Mouse (Mus musculus) kidney, adult 2 months (tissue): ENCODE data around the gene Dph2. TPM values are rescaled to one million over a fixed set of nuclear protein-coding genes. Genes with fewer than 3 reads are reported as not detected.
A peak's percentile ranks its signal among the peaks of the same experiment; 100 is the strongest.

Experiments used
- DNase-seq: peaks from one replicate; pipeline ENCODE4 v3.0.0; 2021
- H3K27ac ChIP-seq: fragments of 200-500 bp; 2 replicates; pipeline ENCODE4 v1.5.1; 2012; ENCODE audit warnings: low read depth, low read length, control low read depth, inconsistent platforms; ENCODE audit not compliant: insufficient read depth
- H3K27me3 ChIP-seq: fragments of 200-500 bp; replicated peaks from 2 replicates; pipeline ENCODE4 v1.6.1; 2012; ENCODE audit warnings: mild to moderate bottlenecking, moderate library complexity, low read length, inconsistent platforms; ENCODE audit not compliant: control insufficient read depth, insufficient read depth
- H3K36me3 ChIP-seq: fragments of 200-500 bp; 2 replicates; pipeline ENCODE4 v1.6.1; 2012; ENCODE audit warnings: mild to moderate bottlenecking, moderate library complexity, low read length, inconsistent platforms; ENCODE audit not compliant: control insufficient read depth, insufficient read depth
- H3K4me1 ChIP-seq: fragments of 200-500 bp; 2 replicates; pipeline ENCODE4 v1.6.1; 2011; ENCODE audit warnings: low read length; ENCODE audit not compliant: control insufficient read depth, insufficient read depth
- H3K4me3 ChIP-seq: fragments of 200-500 bp; 2 replicates; pipeline ENCODE4 v1.5.1; 2011; ENCODE audit warnings: mild to moderate bottlenecking, low read depth, low read length, control low read depth; ENCODE audit not compliant: insufficient read depth
- CTCF ChIP-seq: fragments of 200-500 bp; conservative IDR thresholded peaks from 2 replicates; pipeline ENCODE4 v1.5.1; 2011; ENCODE audit warnings: low read depth, mild to moderate bottlenecking, control low read depth, low read length, moderate library complexity, mixed read lengths; ENCODE audit not compliant: insufficient read depth, insufficient read length
- POLR2A ChIP-seq: fragments of 200-500 bp; IDR thresholded peaks from one replicate; pipeline ENCODE4 v1.6.1; 2011; ENCODE audit warnings: low read depth, low read length, control low read depth
- WGBS: fragments of 180-500 bp; shearing (Covaris S2); methylation state at CpG from one replicate; pipeline ENCODE4 v1.1.7; 2018; 5-methylcytosine and 5-hydroxymethylcytosine counted together
- polyA plus RNA-seq: library from polyadenylated mRNA; depleted of rRNA; stranded (reverse); fragments of >200 nt; gene quantifications from 2 replicates; pipeline ENCODE4 v1.2.3, GENCODE M21; 2012

The Dph2 gene
- polyA plus RNA-seq, 1 experiment, result 9.4 TPM

GRCm38 (mm10) chr4:117926545-117927482 lies 35.0 kb upstream of the Dph2 start:
- peaks cover 5% of the 10 kb centered on the region; the same call in 1 of the 2 replicates for H3K4me1 ChIP-seq
- no peak for DNase-seq
- 18% methylated on average over 71 of the region's 71 CpGs for WGBS
- no peak overlapping the region for H3K27ac ChIP-seq
- no peaks in the 10 kb centered on the region for H3K36me3 ChIP-seq
- no peaks in the 10 kb centered on the region for H3K27me3 ChIP-seq
- H3K4me3 ChIP-seq, result peak overlapping the region; percentile 28
- TF ChIP-seq CTCF, result no peak
- TF ChIP-seq POLR2A, result no peak

GRCm38 (mm10) chr4:117924916-117925315 lies 33.1 kb upstream of the Dph2 start:
- DNase-seq, result no peak
- no peaks in the 10 kb centered on the region for H3K36me3 ChIP-seq
- H3K27ac ChIP-seq, result no peak overlapping the region
- TF ChIP-seq CTCF, result no peak
- TF ChIP-seq POLR2A, result no peak
- peaks cover 5% of the 10 kb centered on the region; the same call in 1 of the 2 replicates for H3K4me1 ChIP-seq
- no peaks in the 10 kb centered on the region for H3K27me3 ChIP-seq
- WGBS, result 64% methylated on average over 4 of the region's 6 CpGs
- no peak overlapping the region for H3K4me3 ChIP-seq

- 48% methylated on average over 2 of the region's 2 CpGs for WGBS
- Histone ChIP-seq H3K36me3 (no peaks in the 10 kb centered on the region), H3K27me3 (no peaks in the 10 kb centered on the region), H3K27ac (no peak overlapping the region), H3K4me3 (no peak overlapping the region), H3K4me1 (no peaks in the 10 kb centered on the region; the same call in 1 of the 2 replicates)
- no peak for DNase-seq
- TF ChIP-seq POLR2A (no peak), CTCF (no peak)
These were observed 31.6 kb upstream of the Dph2 start for GRCm38 (mm10) chr4:117923450-117923849.

- Histone ChIP-seq H3K4me3 (no peak overlapping the region), H3K4me1 (no peaks in the 10 kb centered on the region; the same call in 1 of the 2 replicates), H3K36me3 (no peaks in the 10 kb centered on the region), H3K27ac (no peak overlapping the region), H3K27me3 (no peaks in the 10 kb centered on the region)
- 89% methylated on average over 2 of the region's 2 CpGs for WGBS
- no peak for DNase-seq
- TF ChIP-seq POLR2A (no peak), CTCF (no peak)
These were observed 29.5 kb upstream of the Dph2 start for GRCm38 (mm10) chr4:117921358-117921757.

- no peak for DNase-seq
- H3K36me3 ChIP-seq, result no peaks in the 10 kb centered on the region
- 88% methylated on average over 5 of the region's 5 CpGs for WGBS
- H3K4me3 ChIP-seq, result no peak overlapping the region
- no peak overlapping the region for H3K27ac ChIP-seq
- TF ChIP-seq POLR2A (no peak), CTCF (no peak)
- H3K4me1 ChIP-seq, result peaks cover under 1% of the 10 kb centered on the region; the same call in 1 of the 2 replicates
- no peaks in the 10 kb centered on the region for H3K27me3 ChIP-seq
These were observed 26.9 kb upstream of the Dph2 start for GRCm38 (mm10) chr4:117918762-117919161.

- no peaks in the 10 kb centered on the region for H3K36me3 ChIP-seq
- TF ChIP-seq POLR2A (no peak), CTCF (no peak)
- H3K27ac ChIP-seq, result no peak overlapping the region
- no peaks in the 10 kb centered on the region for H3K27me3 ChIP-seq
- no peak overlapping the region for H3K4me3 ChIP-seq
- WGBS, result 32% methylated on average over 3 of the region's 3 CpGs
- peaks cover 5% of the 10 kb centered on the region; the same call in 1 of the 2 replicates for H3K4me1 ChIP-seq
- DNase-seq, result peak; percentile 54
These were observed 26.4 kb upstream of the Dph2 start for GRCm38 (mm10) chr4:117918261-117918660.

GRCm38 (mm10) chr4:117917847-117918246 lies 26.0 kb upstream of the Dph2 start:
- WGBS, result 81% methylated on average over 4 of the region's 4 CpGs
- Histone ChIP-seq H3K27me3 (no peaks in the 10 kb centered on the region), H3K4me1 (peaks cover 5% of the 10 kb centered on the region; the same call in 1 of the 2 replicates), H3K36me3 (no peaks in the 10 kb centered on the region), H3K4me3 (no peak overlapping the region), H3K27ac (no peak overlapping the region)
- DNase-seq, result no peak
- TF ChIP-seq CTCF (no peak), POLR2A (no peak)
